Mouse (Mus musculus) thymus, adult 2 months (tissue): ENCODE measurements at regions not wholly inside any gene's neighbourhood (a gene's known extent, or its start where the extent isn't known, plus 50 kb on each side); places are given as distances from the start of the nearest gene placed in this dataset.

Experiments used
- DNase-seq: peaks from one replicate; pipeline ENCODE4 v3.0.0; 2021
- H3K27ac ChIP-seq: fragments of 200-500 bp; 2 replicates; pipeline ENCODE4 v1.5.1; 2012; ENCODE audit warnings: low read length, control low read depth; ENCODE audit not compliant: control insufficient read depth, insufficient read depth
- H3K27me3 ChIP-seq: fragments of 200-500 bp; 2 replicates; pipeline ENCODE4 v1.6.1; 2012; ENCODE audit warnings: mild to moderate bottlenecking, low read length, moderate library complexity, mixed read lengths; ENCODE audit not compliant: control insufficient read depth, insufficient read depth
- H3K36me3 ChIP-seq: fragments of 200-500 bp; 2 replicates; pipeline ENCODE4 v1.6.1; 2012; ENCODE audit warnings: mild to moderate bottlenecking, low read length, moderate library complexity; ENCODE audit not compliant: control insufficient read depth, insufficient read depth
- H3K4me1 ChIP-seq: fragments of 200-500 bp; replicated peaks from 2 replicates; pipeline ENCODE4 v1.6.1; 2012; ENCODE audit warnings: low read length; ENCODE audit not compliant: control insufficient read depth, insufficient read depth
- H3K4me3 ChIP-seq: fragments of 200-500 bp; 2 replicates; pipeline ENCODE4 v1.5.1; 2012; ENCODE audit warnings: mild to moderate bottlenecking, low read length, control low read depth, moderate library complexity; ENCODE audit not compliant: control insufficient read depth, insufficient read depth
- CTCF ChIP-seq: fragments of 200-500 bp; IDR thresholded peaks from 2 replicates; pipeline ENCODE4 v1.5.1; 2012; ENCODE audit warnings: mild to moderate bottlenecking, control low read depth, low read length, moderate library complexity, borderline replicate concordance; ENCODE audit not compliant: control insufficient read depth, poor library complexity, insufficient read depth; ENCODE audit errors: extremely low read depth
- POLR2A ChIP-seq: fragments of 200-500 bp; IDR thresholded peaks from 2 replicates; pipeline ENCODE4 v1.6.1; 2012; ENCODE audit warnings: mild to moderate bottlenecking, low read length, control low read depth, moderate library complexity; ENCODE audit not compliant: control insufficient read depth, poor library complexity, insufficient read depth; ENCODE audit errors: extremely low read depth
- WGBS: fragments of 180-500 bp; shearing (Covaris S2); methylation state at CpG from one replicate; pipeline ENCODE4 v1.1.7; 2018; 5-methylcytosine and 5-hydroxymethylcytosine counted together

DNA sequence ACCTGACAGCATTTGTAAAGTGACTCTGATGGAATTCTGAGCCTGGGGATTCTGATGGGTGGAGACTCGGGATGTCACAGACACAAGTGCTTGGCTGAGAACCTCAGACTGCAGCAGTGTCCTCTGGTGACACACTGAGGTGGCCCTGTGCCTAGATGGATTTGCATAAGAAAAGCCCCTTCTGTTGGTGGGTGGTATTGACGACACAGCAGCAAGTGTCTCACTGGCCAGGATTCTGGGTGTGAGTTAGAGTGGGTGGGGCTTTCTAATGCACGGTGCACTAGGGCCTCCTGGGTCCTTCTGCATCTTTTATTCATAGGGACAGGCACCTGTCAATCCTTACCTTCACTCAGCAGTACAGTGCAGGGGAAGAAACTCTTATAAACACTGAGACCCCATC, 100.9 kb upstream of the Kazn start:
- Histone ChIP-seq H3K4me3 (no peak overlapping the region), H3K27ac (no peak overlapping the region), H3K4me1 (no peaks in the 10 kb centered on the region), H3K36me3 (no peaks in the 10 kb centered on the region), H3K27me3 (no peaks in the 10 kb centered on the region)
- TF ChIP-seq POLR2A: no peak
- TF ChIP-seq CTCF: no peak
- WGBS: 35% methylated on average over 3 of the region's 3 CpGs
- DNase-seq: no peak

DNA sequence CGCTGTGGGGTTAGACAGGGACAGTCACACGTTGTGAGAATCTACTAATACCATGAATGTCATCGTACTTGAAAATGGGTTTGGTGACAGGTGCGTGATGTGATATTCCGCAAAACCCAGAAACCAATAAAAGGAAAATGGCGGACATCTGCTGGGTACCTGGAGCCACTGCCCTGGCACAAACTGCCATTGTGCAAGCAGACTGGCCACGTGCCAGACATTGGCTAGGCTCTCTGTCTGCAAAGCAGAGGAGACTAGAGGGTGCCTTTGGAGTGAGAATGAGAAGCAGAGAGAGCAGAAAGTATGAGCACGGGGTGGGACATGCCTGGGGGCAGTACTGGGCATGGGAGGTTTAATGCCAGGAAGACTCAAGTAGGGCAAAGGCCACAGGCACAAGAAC, 98.5 kb upstream of the Kazn start:
- Histone ChIP-seq H3K27ac (no peak overlapping the region), H3K36me3 (no peaks in the 10 kb centered on the region), H3K27me3 (no peaks in the 10 kb centered on the region), H3K4me3 (no peak overlapping the region), H3K4me1 (no peaks in the 10 kb centered on the region)
- WGBS: 89% methylated on average over 8 of the region's 8 CpGs
- no peak for DNase-seq
- no peak for TF ChIP-seq POLR2A
- TF ChIP-seq CTCF: no peak

DNA sequence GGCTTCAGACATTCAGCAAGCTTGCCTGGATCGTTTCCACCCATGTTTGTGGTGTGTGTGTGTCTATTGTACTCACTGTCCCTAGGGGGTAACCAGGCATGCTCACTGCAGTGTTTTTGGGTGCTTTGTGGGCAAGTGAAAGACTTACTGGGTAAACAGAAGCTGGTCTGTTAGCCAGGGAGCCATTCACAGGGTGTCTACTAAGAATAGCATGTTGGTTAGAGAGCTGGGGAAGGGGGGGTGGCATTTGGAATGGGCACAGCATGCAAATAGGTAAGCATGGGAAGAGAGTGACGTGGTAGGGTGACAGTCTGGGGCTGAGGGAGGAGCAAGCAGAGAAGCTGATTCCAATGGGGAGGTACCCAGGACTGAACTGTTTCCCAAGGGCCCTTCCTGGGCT, 97.7 kb upstream of the Kazn start:
- WGBS: 72% methylated on average over 2 of the region's 2 CpGs
- no peak overlapping the region for H3K4me3 ChIP-seq
- H3K4me1 ChIP-seq: no peaks in the 10 kb centered on the region
- H3K27me3 ChIP-seq: no peaks in the 10 kb centered on the region
- no peak overlapping the region for H3K27ac ChIP-seq
- no peak for DNase-seq
- no peak for TF ChIP-seq POLR2A
- no peak for TF ChIP-seq CTCF
- H3K36me3 ChIP-seq: no peaks in the 10 kb centered on the region

DNA sequence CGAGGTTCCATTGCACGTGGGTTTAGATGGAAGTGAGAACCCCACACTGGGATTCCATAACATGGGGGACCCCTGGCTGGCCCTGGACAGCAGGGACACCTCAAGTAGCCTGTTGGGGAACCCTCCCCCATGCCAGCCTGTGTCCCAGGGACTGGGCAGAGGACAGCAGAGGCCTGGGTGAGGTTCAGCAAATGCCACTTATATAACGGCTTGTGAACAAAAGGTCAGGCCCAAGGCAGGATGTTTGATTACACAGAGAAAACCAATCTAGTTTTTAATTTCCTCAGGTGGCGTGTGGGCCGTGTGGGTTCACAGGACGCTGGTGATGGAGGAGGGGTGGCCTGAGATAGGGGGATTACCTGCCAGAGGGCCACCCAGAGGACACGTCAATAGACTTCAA, 94.9 kb upstream of the Kazn start:
- H3K4me1 ChIP-seq: no peaks in the 10 kb centered on the region
- no peak overlapping the region for H3K27ac ChIP-seq
- H3K27me3 ChIP-seq: no peaks in the 10 kb centered on the region
- WGBS: 91% methylated on average over 7 of the region's 7 CpGs
- H3K4me3 ChIP-seq: no peak overlapping the region
- no peak for TF ChIP-seq CTCF
- no peak for TF ChIP-seq POLR2A
- DNase-seq: no peak
- no peaks in the 10 kb centered on the region for H3K36me3 ChIP-seq

DNA sequence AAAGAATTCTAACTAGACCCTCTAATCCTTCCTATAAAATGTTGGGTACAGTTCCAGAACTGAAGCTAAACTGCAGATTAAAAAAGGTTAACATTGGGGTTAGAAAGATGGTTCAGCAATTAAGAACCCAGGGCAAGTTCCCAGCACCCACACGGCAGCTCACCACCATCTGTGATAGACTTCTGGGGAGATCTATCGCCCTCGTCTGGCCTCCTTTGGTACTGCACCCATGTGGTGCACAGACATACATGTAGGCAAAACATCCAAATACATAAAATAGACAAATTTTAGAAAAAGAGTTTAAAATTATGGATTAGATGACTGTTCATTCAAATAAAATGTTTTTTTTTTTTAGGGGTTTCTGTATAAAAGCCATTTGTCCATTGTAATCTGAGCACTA, 91.4 kb upstream of the Kazn start:
- H3K4me3 ChIP-seq: no peak overlapping the region
- no peaks in the 10 kb centered on the region for H3K4me1 ChIP-seq
- WGBS: 96% methylated on average over 3 of the region's 3 CpGs
- no peaks in the 10 kb centered on the region for H3K27me3 ChIP-seq
- no peaks in the 10 kb centered on the region for H3K36me3 ChIP-seq
- DNase-seq: no peak
- no peak overlapping the region for H3K27ac ChIP-seq
- TF ChIP-seq POLR2A: no peak
- TF ChIP-seq CTCF: no peak

DNA sequence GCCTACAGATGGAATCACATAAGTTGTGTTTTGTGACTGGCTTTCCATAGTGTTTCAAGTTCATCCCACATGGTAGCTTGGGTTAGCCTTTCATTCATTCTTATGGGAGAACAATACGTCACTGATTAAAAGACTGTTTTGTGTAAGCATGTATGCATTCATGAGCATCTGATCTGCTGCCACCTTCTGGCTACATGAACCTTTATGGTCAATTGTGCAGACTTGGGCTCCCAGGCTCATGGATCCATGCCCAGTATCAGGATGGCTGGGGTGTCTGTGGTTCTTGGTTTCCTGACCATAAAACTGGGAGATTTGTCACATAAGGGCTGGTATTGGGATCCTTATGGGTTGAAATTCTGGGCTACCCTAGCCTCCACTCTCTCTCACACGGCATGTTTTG, 90.4 kb upstream of the Kazn start:
- no peak for TF ChIP-seq CTCF
- TF ChIP-seq POLR2A: no peak
- H3K4me3 ChIP-seq: no peak overlapping the region
- H3K4me1 ChIP-seq: no peaks in the 10 kb centered on the region
- H3K27me3 ChIP-seq: no peaks in the 10 kb centered on the region
- DNase-seq: no peak
- 78% methylated on average over 2 of the region's 2 CpGs for WGBS
- no peak overlapping the region for H3K27ac ChIP-seq
- no peaks in the 10 kb centered on the region for H3K36me3 ChIP-seq

DNA sequence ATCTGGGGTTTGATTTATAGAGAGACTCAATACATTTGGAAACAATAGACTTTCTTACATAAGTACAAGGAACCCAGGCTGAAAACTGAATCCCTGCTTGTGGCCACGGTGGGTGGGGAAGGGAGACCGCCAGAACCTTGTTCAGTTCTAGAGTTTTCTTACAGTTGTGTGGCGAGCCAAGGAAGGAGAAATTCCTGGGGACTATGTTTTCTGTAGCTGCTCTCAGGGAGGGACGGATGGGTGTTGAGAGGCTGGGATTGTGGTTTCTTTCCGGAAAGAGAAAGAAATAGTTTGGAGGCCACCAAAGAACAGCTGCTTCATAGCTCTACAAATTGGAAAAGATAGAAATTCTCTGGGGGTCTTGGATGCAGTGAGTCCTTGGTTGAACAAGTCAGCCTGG, 87.3 kb upstream of the Kazn start:
- H3K27me3 ChIP-seq: no peaks in the 10 kb centered on the region
- H3K27ac ChIP-seq: no peak overlapping the region
- 86% methylated on average over 5 of the region's 5 CpGs for WGBS
- H3K4me1 ChIP-seq: no peaks in the 10 kb centered on the region
- TF ChIP-seq CTCF (no peak), POLR2A (no peak)
- no peaks in the 10 kb centered on the region for H3K36me3 ChIP-seq
- no peak for DNase-seq
- H3K4me3 ChIP-seq: no peak overlapping the region
